Mouse (Mus musculus): ENCODE measurements around the gene Mtor.

Gene Mtor

DNA sequence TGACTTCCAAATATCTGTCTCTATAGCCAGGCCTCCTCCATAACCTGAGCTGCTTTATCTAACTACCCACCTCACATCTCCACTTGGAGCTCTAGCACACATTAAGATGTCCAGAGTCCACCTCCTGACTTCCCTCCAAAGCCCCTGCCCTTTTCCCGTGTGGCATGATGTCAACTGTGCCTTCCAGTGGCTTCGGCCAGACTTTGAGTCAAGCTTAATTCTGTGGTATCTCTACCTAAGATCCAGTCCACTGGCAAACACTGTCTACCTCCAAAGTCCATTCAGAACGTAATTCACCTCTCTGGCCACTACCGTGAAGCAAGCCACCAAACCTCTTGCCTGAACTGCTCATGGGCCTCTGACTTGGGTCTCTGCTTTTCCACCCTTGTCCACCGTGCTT is 6.5 kb upstream of the Mtor start:
- in situ Hi-C loops (cut with MboI, MseI), result no loop called here

DNA sequence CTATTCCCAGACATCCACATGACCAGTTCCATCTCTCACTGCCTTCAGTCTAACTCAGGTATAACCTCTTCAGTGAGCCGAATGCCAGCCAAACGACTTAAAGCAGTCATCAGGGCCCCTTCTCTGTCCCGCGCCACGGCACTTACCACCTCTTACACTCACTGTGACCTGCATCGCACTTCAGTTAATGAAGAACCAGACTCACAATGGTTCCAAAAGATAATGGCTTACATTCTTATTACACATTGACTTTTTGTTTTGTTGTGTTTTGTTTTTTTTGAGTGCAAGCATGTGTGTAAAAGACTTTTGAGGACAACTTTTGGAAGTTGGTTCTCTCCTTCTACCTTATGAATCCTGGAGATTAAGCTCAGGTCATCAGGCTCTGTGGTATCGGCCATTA is 5.8 kb upstream of the Mtor start:
- in situ Hi-C loops (cut with MboI, MseI), result no loop called here

DNA sequence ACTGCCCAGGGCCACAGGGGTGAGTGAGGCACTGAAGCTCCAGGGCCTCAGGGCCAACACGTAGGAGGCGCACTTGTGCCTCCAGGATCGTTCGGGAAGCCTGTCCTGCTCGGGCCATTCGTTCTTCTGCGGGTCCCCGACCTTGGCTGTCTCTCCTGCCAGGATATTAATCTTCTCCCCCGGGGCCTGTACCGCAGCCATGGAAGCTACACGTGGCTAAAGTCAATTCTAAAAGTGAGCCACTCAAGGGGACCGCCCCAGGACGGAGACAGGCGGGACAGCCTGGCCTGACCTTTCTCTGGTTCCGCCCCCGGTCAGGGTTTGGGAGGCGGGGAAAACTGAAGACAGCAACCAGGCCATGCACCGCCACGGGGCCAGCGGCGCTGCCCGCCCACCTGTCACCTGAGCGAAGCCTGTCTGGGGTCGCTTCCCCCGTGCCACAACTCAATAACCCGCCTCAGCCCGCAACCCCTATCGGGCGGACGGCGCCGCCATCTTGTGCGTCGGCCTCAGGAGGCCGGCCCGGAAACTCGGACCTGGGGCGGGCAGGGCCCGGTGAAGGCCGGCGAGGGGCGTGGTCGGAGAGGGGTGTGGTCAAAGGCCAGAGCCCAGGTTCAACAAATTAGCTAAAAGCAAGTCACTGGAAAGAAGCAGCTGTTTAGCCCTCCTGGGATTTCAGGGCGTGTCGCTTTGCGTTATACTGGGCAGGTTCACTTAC is 4.0 kb upstream of the Mtor start, which contains the start of gene Ubiad1:
Gene Ubiad1, minus strand, starts transcription at position 522 of the 718 bp plus-strand sequence.
- in situ Hi-C loops (cut with MboI, MseI), result no loop called here

DNA sequence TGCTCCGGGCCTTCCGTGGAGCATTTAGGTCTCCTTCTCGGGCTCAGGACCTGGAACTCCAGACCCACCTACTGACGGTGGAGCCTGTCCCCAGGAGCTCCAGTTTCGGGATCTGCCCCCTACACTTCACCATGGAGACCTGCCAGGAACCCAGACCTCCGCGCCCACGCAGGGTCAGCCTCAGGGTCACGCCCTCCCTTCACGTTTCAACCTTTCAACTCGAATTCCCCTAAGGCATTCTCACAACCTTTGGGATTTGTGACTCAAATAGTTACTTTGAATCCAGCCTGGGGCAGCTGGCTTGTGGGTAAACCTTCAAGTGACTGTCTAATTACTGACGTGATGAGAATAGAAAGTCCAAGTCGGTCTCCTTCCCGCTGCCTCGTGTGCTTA is 438 bp downstream of the Mtor start:
- in situ Hi-C loops (cut with MboI, MseI), result loop anchor here in 1 of 2 experiments (5.0 kb wide), 1 partner anchor 292 kb away; no protein-coding TSS in a partner anchor

DNA sequence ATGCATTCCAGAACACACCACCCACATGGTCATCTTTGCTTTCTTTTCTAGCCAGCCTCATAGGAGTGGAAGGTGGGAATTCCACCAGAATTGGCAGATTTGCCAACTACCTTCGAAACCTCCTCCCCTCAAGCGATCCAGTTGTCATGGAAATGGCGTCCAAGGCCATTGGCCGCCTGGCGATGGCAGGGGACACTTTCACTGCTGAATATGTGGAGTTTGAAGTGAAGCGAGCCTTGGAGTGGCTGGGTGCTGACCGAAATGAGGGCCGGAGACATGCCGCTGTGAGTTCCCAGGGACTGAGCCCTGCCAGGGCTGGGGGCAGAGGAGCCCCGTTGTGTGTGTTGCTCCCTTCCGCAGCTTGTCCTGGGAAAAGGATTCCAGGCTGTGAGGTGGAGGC is 5.3 kb downstream of the Mtor start:
- in situ Hi-C loops (cut with MboI, MseI), result no loop called here

DNA sequence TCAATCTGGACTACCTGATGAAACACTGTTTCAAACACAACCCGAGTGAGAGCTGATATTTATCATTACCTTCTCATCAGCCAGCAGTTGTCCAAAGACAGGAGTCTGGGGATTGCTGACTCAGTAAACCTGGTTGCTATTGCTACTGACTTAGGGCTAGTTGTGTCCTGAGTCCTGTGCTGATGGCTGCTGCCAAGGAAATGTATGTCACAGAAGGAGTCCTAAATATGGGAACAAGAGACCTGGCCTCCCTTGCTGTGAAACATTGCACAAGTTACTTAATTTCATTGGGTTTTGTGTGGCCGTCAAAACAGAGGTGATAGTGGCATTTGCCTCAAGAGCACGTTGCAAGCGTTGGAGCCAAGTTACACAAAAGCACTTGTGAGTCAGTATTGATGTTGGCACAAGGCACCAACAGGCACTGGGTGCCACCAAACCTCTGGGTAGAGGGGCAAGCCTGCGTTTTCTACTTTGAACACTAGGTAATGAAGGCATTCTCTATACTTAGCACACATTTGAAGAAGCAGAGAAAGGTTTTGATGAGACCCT is 7.1 kb downstream of the Mtor start:
- in situ Hi-C loops (cut with MboI, MseI), result no loop called here

DNA sequence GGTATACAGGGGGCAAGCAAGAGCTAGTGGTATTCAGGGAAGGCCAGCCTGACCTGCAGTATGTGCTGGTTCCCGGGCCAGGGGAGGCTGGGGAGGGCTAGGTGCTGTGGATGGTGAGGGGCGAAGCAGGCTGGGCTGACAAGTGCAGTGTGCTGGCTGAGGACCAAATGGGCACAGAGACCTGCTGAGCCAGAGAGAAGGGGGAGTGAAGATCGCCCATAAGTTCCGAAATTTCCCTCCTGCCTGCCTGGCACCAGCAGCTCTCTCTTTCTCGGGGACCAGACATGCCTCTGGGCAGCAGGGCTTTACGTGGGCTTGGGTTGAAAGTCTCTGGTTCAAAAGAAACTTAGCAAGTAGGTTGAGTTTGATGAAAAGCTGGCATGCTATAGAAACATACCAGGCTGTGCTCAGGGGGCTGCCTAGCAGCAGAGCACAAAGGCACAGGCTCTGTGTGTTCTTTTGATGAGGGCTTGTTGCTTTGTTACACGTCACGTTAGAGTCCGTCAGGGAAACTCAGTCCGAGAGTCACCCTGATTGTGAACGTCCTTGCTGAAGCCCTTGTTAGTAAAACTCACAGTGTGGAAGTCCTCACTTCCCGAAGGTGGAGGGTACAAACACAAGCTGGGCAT is 12.4 kb downstream of the Mtor start:
- in situ Hi-C loops (cut with MboI, MseI), result no loop called here

DNA sequence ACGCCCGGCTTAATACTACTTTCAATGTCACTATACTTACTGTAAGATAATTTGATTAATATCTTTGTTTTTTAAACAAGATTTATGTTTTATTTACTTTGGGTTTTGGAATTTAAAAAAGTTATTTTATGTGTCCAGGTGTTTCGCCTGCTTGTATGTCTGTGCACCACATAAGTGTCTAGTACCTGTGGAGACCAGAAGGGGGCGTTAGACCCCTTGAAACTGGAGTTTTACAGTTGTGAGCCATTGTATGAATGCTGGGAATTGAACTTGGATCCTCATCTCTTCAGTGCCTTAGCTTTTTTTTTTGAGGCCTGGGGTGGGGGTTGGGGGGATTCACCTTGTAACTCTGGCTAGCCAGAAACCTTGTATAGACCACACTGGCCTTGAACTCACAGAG is 13.4 kb downstream of the Mtor start:
- in situ Hi-C loops (cut with MboI, MseI), result no loop called here

DNA sequence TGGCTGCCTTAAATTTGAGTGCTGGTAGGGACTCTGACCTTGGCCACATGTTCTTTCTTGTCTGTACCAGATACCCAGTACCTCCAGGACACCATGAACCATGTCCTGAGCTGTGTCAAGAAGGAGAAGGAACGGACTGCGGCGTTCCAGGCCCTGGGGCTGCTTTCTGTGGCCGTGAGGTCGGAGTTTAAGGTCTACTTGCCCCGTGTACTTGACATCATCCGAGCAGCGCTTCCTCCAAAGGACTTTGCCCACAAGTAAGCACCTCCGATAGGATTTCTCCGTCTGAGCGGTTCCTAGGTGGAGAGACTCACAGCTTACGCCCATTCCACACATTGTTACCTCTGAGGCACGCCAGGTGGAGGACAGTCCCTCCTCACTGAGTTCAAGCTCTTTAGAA is 14.3 kb downstream of the Mtor start:
- in situ Hi-C loops (cut with MboI, MseI), result no loop called here

DNA sequence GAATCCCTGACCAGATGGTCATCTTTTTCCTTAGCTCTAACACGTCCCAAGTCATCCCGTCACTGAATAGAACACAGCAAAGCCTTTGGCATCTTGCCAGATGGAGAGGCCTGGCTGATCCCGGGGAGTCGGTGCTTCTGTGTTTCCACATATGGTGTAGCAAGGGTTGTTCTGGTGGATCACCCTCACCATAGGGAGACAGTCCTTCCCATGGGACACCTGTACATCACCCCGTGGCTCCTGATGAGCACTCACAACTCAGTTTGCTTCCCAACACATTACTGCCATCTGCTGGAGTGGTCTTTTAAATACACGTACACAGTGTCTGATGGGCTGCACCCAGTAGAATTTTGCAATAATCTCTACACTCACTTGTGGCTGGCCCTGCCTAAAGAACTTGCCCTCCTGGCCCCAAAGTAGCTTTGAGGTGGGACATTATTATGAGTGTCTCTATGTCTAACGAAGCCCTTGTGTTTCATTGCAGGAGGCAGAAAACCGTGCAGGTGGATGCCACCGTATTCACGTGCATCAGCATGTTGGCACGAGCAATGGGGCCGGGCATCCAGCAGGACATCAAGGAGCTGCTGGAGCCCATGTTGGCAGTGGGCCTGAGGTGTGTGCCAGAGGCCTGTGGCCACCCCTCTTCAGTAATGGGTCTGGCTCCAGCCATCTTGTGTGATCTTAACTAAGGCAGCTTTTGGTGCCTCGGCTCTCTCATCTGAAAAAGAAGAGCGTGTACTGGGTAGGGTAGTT is 15.0 kb downstream of the Mtor start:
- in situ Hi-C loops (cut with MboI, MseI), result no loop called here

DNA sequence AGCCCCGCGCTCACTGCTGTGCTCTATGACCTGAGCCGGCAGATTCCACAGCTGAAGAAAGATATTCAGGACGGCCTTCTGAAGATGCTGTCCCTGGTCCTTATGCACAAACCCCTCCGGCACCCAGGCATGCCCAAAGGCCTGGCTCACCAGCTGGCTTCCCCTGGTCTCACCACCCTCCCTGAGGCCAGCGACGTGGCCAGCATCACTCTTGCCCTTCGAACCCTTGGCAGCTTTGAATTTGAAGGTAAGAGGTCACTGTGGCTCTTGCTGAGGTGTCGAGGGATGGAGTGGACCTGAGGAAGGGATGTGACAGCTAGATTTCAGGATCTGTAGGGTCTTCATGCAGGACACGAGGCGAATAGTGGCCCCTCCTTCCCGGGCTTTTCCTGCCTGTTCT is 15.9 kb downstream of the Mtor start:
- in situ Hi-C loops (cut with MboI, MseI), result no loop called here

DNA sequence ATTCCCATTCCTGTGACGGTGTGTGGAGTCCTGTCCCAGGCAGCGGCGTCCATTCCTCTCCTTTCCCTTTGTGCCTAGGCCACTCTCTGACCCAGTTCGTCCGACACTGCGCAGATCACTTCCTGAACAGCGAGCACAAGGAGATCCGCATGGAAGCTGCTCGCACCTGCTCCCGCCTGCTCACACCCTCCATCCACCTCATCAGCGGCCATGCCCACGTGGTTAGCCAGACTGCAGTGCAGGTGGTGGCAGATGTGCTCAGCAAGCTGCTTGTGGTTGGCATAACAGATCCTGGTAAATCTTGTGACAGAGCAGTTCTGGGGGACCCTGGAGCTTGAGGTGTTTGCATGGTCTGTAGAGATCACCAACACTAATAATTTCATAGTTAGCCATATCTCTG is 16.5 kb downstream of the Mtor start:
- in situ Hi-C loops (cut with MboI, MseI), result no loop called here

DNA sequence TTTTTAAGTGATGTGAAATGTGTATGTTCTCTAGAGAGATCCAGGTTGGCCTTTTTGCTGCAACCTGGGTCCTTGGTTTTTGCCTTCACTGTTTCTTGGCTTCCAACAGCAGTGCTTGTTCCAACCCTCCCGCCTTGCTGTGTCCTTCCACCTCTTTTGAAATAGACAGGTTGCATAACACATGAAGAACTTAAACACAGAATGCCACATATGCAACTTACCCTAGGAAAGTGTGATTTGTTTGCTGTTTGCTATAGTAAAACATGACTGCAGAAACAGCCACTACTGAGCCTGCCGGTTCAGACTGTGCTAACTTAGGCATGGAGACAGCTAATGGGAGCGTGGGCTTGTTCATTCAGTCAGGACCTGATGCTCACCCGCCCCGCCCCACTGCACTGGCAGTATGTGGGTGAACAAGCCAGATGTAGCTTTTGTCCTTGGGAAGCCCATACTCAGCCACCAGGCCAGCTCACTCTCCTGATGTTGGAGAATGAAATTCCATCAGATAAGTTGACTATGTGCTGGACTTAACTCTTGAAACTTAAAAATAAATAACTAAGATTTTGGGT is 18.2 kb downstream of the Mtor start:
- in situ Hi-C loops (cut with MboI, MseI), result no loop called here

DNA sequence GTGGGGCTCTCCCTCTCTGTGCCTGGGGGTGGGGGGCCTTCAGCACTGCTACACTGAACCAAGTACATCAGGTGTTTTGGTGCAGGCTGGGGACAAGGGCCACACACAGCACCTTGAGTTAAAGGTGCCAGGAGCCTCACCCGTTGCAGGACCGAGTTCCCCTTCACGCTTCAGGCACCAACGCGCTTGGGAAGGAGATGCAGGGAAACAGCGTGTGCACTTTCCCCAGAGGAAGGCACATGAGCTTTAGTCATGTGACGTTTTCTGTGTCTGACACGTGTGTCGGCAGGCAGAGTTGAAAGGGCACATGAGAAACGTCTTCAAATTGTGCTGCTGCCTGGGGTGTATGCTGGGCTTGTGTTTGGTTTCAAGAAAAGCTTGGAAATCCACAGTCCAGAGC is 20.0 kb downstream of the Mtor start:
- in situ Hi-C loops (cut with MboI, MseI), result no loop called here

DNA sequence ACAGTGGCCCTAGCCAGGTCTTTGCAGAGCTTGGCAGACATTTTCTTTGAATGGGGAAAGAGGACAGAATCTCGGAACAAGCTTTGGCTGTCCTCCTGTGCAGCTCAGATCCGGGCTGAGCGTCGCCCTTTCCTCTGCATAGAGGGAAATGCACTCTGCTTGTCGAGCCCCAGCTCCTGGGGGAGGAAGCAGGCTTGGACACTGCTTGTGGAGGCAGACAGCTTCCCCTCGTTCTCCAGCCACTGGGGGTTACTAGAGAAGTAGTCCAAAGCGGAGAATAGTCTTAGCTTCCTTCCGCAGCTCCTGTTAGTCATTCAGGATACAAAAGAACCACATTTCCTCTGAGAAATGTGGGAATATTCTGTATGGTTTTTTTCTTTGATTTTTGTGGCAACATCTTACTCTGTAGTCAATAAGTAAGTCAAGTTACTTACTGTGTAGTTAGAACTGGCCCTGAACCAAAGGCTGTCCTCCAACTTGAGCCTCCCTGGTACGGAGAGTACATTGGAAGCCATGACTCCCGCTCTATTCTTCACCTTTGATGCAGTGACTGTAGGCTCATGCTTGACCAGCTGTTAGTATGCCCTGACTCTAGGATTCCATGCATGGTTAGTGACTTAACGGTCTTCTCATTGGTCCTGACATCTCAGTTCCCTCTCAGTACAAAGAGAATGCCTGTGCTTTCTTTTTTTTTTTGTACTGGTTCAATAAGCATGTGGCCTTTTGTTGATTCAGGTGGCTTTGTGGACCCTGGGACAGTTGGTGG is 21.3 kb downstream of the Mtor start:
- in situ Hi-C loops (cut with MboI, MseI), result no loop called here

DNA sequence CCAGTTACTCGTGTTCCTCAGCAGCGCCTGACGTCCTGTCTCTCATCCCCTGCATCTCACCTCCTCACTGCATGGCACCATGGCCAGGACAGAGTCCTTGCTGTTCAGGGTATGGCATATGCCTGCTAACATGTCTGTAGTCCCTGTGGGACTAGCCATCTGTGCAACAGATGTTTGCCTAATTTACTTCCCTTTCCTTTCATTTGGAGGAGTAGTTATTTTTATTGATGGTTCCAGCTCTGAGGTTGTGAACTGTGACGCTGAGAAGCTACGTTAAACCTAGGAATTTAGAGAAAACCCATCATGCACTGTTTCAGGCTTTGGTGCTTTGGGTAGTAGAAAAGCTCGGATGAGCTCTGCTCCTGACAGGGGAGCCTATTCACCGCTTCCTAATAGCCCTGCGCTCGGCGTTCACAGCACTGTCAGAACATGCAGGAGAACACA is 23.0 kb downstream of the Mtor start:
- in situ Hi-C loops (cut with MboI, MseI), result no loop called here

DNA sequence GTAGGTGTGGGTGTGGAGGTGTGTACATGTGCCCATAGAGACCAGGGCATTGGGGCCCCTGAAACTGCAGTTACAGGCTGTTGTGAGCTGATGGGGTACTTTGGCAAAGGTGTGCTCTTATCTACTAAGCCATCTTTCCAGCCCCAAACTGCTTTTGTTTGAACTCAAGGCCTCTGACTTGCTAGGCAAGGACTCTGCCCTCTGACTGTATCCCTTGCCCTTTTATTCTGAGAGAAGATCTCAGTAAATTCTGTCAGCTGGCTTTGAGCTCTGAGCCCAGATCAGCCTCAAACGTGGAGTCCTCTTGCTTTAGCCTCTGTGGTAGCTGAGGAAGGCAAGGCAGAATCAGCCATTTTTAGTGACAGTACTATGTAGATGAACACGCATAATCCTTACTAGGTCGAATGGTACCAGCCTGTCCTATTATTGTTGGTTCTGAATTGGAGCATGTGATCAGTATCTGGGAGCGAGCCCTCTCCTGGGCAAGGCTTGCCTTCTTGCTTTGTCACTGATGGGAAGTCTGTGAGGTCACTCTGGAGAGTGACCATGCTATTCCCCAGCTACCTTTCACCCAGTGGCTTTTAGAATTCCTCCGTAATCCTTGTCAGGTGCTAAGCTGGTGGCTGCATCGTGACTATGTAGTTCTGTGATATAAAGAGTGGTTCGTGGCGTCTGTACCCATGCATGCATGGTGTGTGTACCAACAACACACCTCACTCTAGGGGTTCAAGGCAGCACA is 24.2 kb downstream of the Mtor start:
- in situ Hi-C loops (cut with MboI, MseI), result no loop called here

DNA sequence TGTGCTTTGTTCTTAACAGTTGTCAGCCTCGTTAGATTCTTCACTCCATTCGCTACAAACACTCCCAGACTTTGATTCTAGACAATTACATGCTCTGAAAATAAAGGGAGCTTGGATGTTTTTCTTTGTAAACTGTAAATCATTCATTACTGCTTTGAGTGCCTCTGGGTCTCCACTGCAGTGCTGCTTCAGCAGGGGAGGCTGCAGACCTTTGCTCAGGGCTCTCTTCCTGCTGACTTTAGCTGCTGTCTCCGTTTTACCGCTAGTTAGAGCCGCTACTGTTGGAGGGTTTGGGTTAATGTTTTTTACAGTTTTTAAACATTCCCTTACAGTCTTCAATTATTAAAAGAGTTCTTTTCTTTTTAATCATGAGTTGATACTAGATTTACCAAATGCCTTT is 25.1 kb downstream of the Mtor start:
- in situ Hi-C loops (cut with MboI, MseI), result no loop called here

DNA sequence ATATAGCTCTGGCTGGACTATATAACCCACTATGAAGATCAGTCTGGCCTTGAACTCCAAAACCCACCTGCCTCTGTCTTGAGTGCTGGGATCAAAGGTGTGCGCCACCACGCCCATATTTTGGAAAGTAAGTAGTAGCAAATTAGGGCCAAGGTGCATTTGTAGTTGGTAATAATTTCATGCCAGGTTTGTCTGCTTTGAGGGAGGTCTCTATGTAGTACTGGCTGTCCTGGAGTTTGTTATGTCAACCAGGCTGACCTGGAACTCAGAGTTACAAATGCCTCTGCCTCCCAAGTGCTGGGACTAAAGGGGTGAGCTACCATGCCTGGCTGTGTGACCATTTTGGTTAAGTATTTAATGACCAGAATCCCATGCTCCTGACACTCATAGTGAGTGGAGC is 31.8 kb downstream of the Mtor start:
- in situ Hi-C loops (cut with MboI, MseI), result no loop called here

DNA sequence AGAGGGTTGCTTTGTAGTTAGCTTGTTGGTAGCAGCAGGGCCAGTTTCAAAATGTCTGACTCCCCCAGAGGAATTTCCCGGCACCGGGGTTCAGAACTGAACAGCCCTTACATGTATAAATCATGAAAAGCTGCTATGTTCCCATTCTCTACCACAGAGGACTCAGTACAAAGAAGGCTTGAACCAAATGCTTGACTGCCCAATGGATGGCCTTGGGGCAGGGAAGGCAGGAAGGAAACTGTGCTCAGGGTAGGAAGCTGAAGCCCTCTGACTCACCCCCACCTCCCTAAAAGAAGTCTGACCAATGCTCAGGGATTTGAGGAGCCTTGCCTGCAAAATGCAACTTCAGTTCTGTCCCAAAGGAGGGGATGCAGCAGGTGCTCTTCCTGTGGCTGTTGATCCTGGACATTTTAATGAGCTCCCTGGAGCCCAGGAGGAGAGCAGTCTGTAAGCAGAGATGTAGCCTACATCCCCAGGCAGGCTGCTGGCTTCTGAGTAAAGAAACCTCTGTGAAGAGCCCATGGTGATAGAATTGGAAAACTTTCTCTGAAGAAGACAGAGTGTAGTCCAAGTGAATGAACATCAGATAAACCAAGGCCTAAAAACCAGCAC is 33.3 kb downstream of the Mtor start:
- in situ Hi-C loops (cut with MboI, MseI), result no loop called here
